Mouse (Mus musculus) midbrain, embryonic 11.5 days (tissue): ENCODE results near the gene Rgl2. TPM values are rescaled to one million over a fixed set of nuclear protein-coding genes. Genes with fewer than 3 reads are reported as not detected.
"Not testable (repeated sequence)": the region's sequence is repeated elsewhere in the genome, so short reads cannot be mapped to it uniquely, and the experiment has no call there.

Source experiments
- ATAC-seq: fragments of 200-750 bp; cut with Nextera tagmentation; 2 replicates; pipeline ENCODE4 v1.8.0; 2017; ENCODE audit warnings: moderate TSS enrichment, moderate library complexity; ENCODE audit not compliant: low FRiP score
- DNase-seq: peaks from one replicate; pipeline ENCODE4 v3.0.0; 2015; ENCODE audit warnings: low spot score; ENCODE audit errors: missing footprints
- H3K27ac ChIP-seq: fragments of 300-500 bp; sonication (generic); 2 replicates; pipeline ENCODE4 v1.5.1; 2014; ENCODE audit warnings: low read depth, low read length
- H3K27me3 ChIP-seq: fragments of 300-500 bp; sonication (generic); 2 replicates; pipeline ENCODE4 v1.6.1; 2014; ENCODE audit warnings: mild to moderate bottlenecking, low read length, moderate library complexity, mixed read lengths; ENCODE audit not compliant: control insufficient read depth, insufficient read depth
- H3K36me3 ChIP-seq: fragments of 300-500 bp; sonication (generic); 2 replicates; pipeline ENCODE4 v1.6.1; 2014; ENCODE audit warnings: mild to moderate bottlenecking, low read length, moderate library complexity, mixed read lengths; ENCODE audit not compliant: control insufficient read depth, insufficient read depth
- H3K4me1 ChIP-seq: fragments of 300-500 bp; sonication (generic); 2 replicates; pipeline ENCODE4 v1.6.1; 2014; ENCODE audit warnings: low read length; ENCODE audit not compliant: control insufficient read depth, insufficient read depth
- H3K4me2 ChIP-seq: fragments of 300-500 bp; sonication (generic); 2 replicates; pipeline ENCODE4 v1.6.1; 2014; ENCODE audit warnings: mild to moderate bottlenecking, moderate library complexity
- H3K4me3 ChIP-seq: fragments of 300-500 bp; sonication (generic); 2 replicates; pipeline ENCODE4 v1.5.1; 2014; ENCODE audit warnings: low read depth, low read length
- H3K9ac ChIP-seq: fragments of 300-500 bp; sonication (generic); 2 replicates; pipeline ENCODE4 v1.6.1; 2014; ENCODE audit warnings: low read length
- H3K9me3 ChIP-seq: fragments of 300-500 bp; sonication (generic); 2 replicates; pipeline ENCODE4 v1.6.1; 2016; ENCODE audit warnings: low read length; ENCODE audit not compliant: control insufficient read depth
- whole genome bisulfite sequencing: fragments of 180-500 bp; shearing (Covaris S2); extraction: QIAGEN DNeasy Blood & Tissue Kit; methylation state at CpG from one replicate; pipeline ENCODE4 v1.1.7; 2014; 5-methylcytosine and 5-hydroxymethylcytosine counted together
- polyA plus RNA-seq: library from polyadenylated mRNA; unstranded; fragments of >200 nt; fragmentation: Nextera tagmentation; extraction: Ambion mirVana; gene quantifications from 2 replicates; pipeline ENCODE4 v1.2.1, GENCODE M21; 2014

Rgl2 gene
- polyA plus RNA-seq, 1 experiment from 2014 or later, result 33.6 TPM

DNA sequence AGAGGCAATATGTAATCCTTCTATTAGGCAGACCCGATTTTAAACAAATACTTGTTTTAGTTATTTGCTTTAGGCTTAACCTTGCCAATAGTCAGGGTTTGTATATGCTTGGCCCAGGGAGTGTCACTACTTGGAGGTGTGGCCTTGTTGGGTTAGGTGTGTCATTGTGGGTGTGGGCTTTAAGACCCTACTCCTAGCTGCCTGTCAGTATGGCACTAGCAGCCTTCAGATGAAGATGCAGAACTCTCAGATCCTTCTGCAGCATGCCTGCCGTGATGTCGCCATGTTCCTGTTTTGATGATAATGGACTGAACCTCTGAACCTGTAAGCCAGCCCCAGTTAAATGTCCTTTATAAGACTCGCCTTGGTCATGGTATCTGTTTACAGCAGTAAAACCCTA, 36.3 kb upstream of the Rgl2 start:
- H3K4me2 ChIP-seq, result not testable (repeated sequence)
- 76% methylated on average over 4 of the region's 4 CpGs for WGBS

DNA sequence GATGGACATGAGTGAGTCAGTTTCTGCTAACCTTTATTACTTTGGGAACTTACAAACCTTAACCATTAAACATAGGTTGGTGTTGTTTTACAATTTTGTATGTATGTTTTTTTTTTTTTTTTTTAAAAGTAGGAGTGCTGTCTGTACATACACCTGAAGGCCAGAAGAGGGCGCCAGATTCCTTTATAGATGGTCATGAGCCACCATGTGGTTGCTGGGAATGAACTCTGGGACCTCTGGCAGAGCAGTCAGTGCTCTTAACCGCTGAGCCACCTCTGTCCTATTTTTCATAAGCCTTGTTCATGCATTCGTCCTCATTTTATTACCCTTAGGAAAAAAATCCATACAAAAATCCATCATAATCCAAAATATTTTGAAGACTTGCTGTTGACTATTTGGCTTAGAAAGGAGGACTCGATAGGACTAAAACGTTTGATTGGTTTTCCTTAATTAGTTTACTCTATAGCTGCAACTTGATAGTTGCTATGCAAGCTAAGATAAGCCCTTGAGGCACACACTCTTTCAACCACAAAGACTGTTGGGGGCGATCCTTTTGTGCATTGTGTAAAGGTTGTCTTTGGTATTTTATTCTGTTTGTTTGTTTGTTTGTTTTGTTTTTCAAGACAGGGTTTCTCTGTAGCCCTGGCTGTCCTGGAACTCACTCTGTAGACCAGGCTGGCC, 32.1 kb upstream of the Rgl2 start:
- no peaks in the 10 kb centered on the region for H3K27me3 ChIP-seq
- no peak overlapping the region for H3K4me2 ChIP-seq
- H3K9me3 ChIP-seq, result no peaks in the 10 kb centered on the region
- no peak for ATAC-seq
- DNase-seq, result peak; percentile 82
- no peak overlapping the region for H3K4me3 ChIP-seq
- H3K4me1 ChIP-seq, result no peaks in the 10 kb centered on the region
- no peak overlapping the region for H3K9ac ChIP-seq
- no peak overlapping the region for H3K27ac ChIP-seq
- WGBS, result 45% methylated on average over 6 of the region's 6 CpGs
- no peaks in the 10 kb centered on the region for H3K36me3 ChIP-seq

More for the DNA sequence above, 36.3 kb upstream of the Rgl2 start:
- not testable (repeated sequence) for H3K27me3 ChIP-seq, H3K27ac ChIP-seq, H3K4me1 ChIP-seq, H3K36me3 ChIP-seq, ATAC-seq, DNase-seq, H3K9ac ChIP-seq, H3K4me3 ChIP-seq, H3K9me3 ChIP-seq

DNA sequence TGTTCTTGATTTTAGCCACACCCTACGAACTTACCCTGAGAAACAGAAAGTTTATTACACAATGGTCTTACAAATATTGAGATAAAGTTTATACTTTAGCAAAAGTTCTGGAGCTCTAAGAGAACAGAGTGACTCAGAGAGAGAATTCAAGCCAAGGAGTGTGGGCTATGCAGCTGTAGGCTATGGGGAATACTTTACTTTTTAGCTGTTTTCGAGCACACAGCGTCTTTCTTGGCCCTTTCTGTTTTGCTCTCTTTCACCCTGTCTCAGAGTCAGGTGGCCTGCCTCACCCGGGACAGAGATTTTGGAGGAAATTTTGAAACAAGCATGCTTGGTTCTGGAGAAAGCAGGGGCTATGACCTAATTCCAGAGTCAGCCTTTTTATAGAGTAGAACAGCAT, 31.1 kb upstream of the Rgl2 start:
- WGBS, result 86% methylated on average over 4 of the region's 4 CpGs
- not testable (repeated sequence) for H3K27ac ChIP-seq, H3K9me3 ChIP-seq, DNase-seq, ATAC-seq, H3K4me3 ChIP-seq, H3K4me2 ChIP-seq, H3K9ac ChIP-seq, H3K4me1 ChIP-seq, H3K27me3 ChIP-seq, H3K36me3 ChIP-seq

DNA sequence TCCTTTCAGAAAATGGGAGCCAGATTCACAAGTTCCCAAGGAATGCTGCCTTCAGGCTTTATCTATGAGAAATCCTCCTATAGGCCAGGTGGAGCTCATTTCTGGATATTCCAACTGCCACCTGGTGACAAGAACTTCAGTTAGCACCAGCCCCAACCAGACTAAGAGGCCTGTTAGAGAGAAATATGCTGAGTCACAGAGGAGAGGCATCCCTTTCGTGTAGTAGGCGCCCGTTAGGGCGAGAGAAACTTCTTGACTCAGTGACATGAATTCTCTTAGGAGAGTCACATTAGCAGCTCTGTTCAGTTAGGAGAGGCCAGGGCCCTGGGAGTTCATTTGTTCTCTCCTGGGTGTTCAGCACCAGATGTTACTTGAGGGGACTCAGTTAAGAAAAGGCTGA, 29.7 kb upstream of the Rgl2 start:
- WGBS, result 84% methylated on average over 4 of the region's 4 CpGs
- H3K27me3 ChIP-seq, result no peaks in the 10 kb centered on the region
- no peaks in the 10 kb centered on the region for H3K9me3 ChIP-seq
- ATAC-seq (no peak), DNase-seq (no peak)
- H3K4me3 ChIP-seq, result no peak overlapping the region
- no peak overlapping the region for H3K27ac ChIP-seq
- H3K4me2 ChIP-seq, result no peak overlapping the region
- H3K36me3 ChIP-seq, result no peaks in the 10 kb centered on the region
- no peak overlapping the region for H3K9ac ChIP-seq
- no peaks in the 10 kb centered on the region for H3K4me1 ChIP-seq

DNA sequence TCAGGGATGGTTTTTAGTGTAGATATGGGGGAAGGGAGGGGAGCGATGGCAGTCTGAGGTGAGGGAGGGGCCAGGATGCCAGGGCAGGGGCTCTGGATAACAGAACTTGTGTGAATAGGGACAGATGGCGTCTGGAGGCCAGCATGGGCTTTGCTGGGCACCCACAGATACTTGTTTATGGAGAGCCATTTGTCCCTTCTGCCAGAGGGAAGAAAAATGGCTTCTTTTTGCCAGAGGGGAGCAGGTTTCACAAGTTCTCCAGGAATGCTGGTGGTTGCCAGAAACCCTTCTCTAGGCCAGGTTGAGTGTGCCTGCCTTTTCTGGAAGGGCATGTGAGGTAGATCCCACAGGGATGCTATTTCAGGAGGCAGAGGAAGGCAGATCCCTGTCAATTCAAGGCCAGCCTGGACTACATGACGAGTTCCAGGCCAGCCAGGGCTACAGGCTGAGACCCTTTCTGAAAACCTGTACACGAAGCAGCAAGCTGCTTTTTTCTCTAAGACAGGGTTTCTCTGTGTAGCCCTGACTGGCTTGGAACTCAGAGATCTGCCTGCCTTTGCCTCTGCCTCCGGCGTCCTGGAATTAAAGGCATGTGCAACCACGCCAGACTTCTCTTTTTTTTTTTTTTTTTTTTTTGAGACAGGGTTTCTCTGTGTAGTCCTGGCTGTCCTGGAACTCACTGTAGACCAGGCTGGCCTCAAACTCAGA, 28.9 kb upstream of the Rgl2 start:
- 81% methylated on average over 7 of the region's 7 CpGs for WGBS
- no peaks in the 10 kb centered on the region for H3K4me1 ChIP-seq
- ATAC-seq (no peak), DNase-seq (no peak)
- H3K4me3 ChIP-seq, result no peak overlapping the region
- H3K4me2 ChIP-seq, result no peak overlapping the region
- H3K9me3 ChIP-seq, result no peaks in the 10 kb centered on the region
- no peaks in the 10 kb centered on the region for H3K36me3 ChIP-seq
- no peaks in the 10 kb centered on the region for H3K27me3 ChIP-seq
- H3K9ac ChIP-seq, result no peak overlapping the region
- no peak overlapping the region for H3K27ac ChIP-seq

DNA sequence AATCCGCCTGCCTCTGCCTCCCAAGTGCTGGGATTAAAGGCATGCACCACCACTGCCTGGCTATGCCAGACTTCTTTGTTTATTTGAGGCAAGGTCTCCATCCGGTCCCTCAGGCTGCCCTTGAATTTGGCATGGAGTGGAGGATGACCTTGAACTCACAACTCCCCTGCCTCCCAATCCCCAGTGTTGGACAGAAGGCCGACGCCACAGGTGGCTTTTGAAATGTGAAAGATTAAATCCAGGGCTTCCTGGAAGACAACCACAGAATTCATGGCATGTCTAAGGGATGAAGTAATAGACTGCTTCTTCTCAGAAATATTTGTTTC, 28.4 kb upstream of the Rgl2 start:
- Histone ChIP-seq H3K4me1 (no peaks in the 10 kb centered on the region), H3K27me3 (no peaks in the 10 kb centered on the region), H3K4me2 (no peak overlapping the region), H3K9me3 (no peaks in the 10 kb centered on the region), H3K36me3 (no peaks in the 10 kb centered on the region), H3K4me3 (no peak overlapping the region), H3K9ac (no peak overlapping the region), H3K27ac (no peak overlapping the region)
- no peak for DNase-seq
- 80% methylated on average over 4 of the region's 4 CpGs for WGBS
- ATAC-seq, result no peak

DNA sequence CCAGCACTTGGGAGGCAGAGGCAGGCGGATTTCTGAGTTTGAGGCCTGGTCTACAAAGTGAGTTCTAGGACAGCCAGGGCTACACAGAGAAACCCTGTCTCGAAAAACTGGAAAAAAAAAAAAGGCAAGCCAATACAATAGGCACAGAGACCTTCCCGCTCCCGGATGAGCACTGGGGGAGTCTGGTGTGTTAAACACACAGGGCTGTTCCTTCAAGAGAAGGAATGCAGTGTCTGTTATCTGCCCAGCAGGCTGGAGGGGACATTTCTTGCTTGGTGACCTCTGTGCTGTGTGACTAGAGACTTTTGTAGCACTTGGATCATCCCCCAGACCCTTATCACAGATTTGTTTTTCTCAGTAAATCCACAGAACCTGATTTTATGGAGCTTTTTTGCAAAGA, 27.7 kb upstream of the Rgl2 start:
- WGBS, result 70% methylated on average over 4 of the region's 4 CpGs
- H3K27me3 ChIP-seq, result no peaks in the 10 kb centered on the region
- ATAC-seq, result no peak
- H3K9me3 ChIP-seq, result no peaks in the 10 kb centered on the region
- H3K36me3 ChIP-seq, result no peaks in the 10 kb centered on the region
- H3K4me3 ChIP-seq, result no peak overlapping the region
- no peaks in the 10 kb centered on the region for H3K4me1 ChIP-seq
- no peak overlapping the region for H3K4me2 ChIP-seq
- no peak for DNase-seq
- no peak overlapping the region for H3K27ac ChIP-seq
- no peak overlapping the region for H3K9ac ChIP-seq

DNA sequence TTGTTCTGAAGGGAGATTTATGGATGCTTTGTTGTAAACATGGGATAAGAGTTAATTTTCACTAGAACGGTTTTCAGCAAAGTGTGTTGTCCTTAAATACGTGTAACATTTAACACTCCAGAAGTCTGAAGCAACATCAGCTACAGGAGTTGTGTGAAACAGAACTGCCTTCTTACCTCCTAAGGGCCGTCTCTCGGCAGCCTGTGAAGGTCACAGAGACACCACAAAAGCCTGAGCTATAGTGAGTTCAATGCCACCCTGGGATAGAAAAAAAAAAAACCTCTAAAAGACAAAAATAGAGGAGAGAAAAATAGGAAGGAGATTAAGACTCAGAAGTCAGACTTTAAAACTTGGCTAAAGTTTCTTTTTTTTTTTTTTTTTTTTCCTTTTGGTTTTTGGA, 27.3 kb upstream of the Rgl2 start:
- WGBS, result 79% methylated on average over 4 of the region's 4 CpGs
- H3K4me2 ChIP-seq, result no peak overlapping the region
- no peaks in the 10 kb centered on the region for H3K9me3 ChIP-seq
- DNase-seq (no peak), ATAC-seq (no peak)
- H3K9ac ChIP-seq, result no peak overlapping the region
- H3K27me3 ChIP-seq, result no peaks in the 10 kb centered on the region
- H3K4me1 ChIP-seq, result no peaks in the 10 kb centered on the region
- no peaks in the 10 kb centered on the region for H3K36me3 ChIP-seq
- no peak overlapping the region for H3K4me3 ChIP-seq
- H3K27ac ChIP-seq, result no peak overlapping the region

DNA sequence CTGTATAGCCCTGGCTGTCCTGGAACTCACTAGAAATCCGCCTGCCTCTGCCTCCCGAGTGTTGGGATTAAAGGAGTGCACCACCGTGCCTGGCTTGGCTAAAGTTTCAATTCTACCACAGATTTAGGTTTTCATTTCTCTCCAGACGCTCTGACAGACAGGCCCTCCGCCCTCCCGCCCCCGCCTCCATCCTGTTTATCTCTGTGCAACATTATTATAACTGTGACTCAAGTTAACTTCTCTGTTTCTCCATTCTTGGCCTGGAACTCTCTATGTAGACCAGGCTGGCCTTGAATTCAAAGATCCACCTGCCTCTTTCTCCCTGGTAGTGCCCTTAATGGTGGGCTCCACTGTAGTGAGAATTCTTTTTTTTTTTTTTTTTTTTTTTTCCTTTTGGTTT, 26.9 kb upstream of the Rgl2 start:
- no peak for ATAC-seq

More for the DNA sequence above, 26.9 kb upstream of the Rgl2 start:
- H3K4me3 ChIP-seq, result no peak overlapping the region
- no peaks in the 10 kb centered on the region for H3K9me3 ChIP-seq
- 80% methylated on average over 7 of the region's 7 CpGs for WGBS
- H3K4me2 ChIP-seq, result no peak overlapping the region
- H3K27ac ChIP-seq, result no peak overlapping the region
- no peaks in the 10 kb centered on the region for H3K4me1 ChIP-seq
- no peaks in the 10 kb centered on the region for H3K36me3 ChIP-seq
- H3K27me3 ChIP-seq, result no peaks in the 10 kb centered on the region
- H3K9ac ChIP-seq, result no peak overlapping the region
- no peak for DNase-seq
